Mouse (Mus musculus) B cell, adult 2 months (primary cell): ENCODE measurements around the gene Micu1.
A peak's percentile ranks its signal among the peaks of the same experiment; 100 is the strongest.

ENCODE experiments used
- DNase-seq, 2 experiments: peaks; one replicate each; pipeline ENCODE4 v3.0.0; 2022

Micu1 gene

DNA sequence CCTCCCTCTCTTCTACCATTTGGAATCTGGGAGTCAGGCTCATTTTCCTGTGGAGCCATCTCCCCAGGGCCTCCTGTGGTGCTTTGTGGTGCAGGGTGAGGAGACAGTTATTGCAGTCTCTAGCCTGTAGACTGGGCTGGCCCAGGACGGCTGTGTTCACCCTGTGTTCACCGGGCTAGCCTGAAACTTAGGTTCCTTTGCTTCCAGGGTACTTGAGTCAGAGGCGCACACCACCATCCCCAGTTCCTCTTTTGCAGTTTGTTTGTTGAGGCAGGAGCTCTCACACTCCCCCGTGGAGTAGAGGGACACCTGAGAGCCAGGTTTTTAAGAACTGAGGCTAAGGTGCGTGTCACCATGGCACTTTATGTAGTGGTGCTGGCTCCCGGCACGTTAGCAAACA lies 187.1 kb downstream of the Micu1 start:
- peak; percentile 43 to 55 for DNase-seq

- no peak for DNase-seq
These were observed 187.9 kb downstream of the Micu1 start for GRCm38 (mm10) chr10:59889953-59890751.

DNA sequence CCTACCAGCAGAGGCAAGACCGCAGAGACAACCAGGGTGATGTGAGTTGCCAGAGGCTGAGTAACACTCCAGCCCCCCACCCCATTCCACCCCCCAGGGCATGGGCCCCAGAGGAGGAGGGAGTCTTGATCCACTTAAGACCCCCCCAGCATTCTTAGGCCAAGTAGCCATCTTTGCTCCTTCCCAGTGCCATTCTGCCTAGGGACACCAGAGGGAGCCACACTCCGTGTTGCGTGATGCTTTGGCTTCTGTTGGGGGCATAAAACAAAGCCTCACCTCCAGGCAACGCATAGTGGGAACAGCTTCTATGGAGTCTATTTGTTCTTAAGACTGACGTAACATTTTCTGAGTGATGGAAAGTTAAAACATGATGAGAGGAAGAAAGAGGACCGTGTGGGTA lies 190.7 kb downstream of the Micu1 start:
- peak; percentile 84 to 86 for DNase-seq

GRCm38 (mm10) chr10:59894251-59895160 lies 192.2 kb downstream of the Micu1 start:
- DNase-seq, result peak; percentile 92 to 93

DNA sequence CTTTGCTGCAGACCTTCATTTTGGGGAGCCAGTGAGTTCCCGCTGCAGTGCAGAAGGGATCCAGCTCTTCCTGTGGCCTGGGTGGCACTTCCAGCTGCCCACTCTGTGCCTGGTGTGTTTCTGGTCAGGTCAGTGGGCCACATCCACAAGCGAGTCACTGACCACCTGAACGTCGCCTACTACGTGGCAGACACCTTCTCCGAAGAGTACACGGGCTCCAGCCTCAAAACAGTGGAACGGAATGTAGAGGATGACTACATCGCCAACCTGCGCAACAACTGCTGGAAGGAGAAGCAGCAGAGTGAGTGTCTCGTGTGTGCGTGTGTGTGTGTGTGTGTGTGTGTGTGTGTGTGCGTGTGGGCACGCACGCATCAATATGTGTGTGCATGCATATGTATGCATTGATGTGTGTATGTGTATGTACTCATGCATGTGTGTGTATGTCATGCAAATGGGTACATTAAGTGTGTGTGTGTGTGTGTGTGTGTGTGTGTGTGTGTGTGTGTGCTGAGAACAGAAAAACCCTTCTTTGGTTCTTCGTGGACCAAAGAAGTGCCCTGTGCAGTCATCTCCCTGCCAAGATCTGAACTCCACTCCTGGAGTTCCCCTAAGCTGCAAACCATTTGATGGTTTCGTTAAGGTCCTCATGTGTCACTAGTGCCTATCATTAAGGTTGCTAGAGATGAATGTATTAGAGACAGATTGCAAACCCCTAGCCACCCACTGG lies 193.3 kb downstream of the Micu1 start:
- no peak for DNase-seq

- peak in 1 of 2 experiments; percentile 16 for DNase-seq
These were observed 193.9 kb downstream of the Micu1 start for GRCm38 (mm10) chr10:59896211-59896610.

DNA sequence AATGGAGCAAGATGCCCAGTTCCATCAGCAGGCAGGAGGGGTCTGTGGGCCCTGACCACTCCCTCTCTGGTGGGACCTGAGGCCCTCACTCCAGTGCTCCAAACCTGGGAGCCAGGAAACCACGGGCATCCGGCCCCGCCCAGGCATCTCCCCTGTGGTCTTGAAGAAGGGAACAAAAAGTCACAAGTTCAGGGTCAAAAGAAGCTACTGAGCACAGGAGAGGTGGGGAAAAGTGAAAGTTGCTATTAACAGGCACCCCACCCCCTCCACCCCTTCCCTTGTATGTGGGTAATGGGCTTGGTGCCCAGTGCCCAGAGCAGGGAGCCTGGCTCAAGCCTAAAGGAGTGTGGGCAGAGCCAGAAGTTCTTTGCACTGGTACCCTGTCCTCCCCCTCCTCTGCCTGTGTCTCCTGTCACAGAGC lies 194.6 kb downstream of the Micu1 start:
- peak; percentile 77 to 78 for DNase-seq

- peak; percentile 55 to 68 for DNase-seq
These were observed 195.2 kb downstream of the Micu1 start for GRCm38 (mm10) chr10:59897511-59897910.

DNA sequence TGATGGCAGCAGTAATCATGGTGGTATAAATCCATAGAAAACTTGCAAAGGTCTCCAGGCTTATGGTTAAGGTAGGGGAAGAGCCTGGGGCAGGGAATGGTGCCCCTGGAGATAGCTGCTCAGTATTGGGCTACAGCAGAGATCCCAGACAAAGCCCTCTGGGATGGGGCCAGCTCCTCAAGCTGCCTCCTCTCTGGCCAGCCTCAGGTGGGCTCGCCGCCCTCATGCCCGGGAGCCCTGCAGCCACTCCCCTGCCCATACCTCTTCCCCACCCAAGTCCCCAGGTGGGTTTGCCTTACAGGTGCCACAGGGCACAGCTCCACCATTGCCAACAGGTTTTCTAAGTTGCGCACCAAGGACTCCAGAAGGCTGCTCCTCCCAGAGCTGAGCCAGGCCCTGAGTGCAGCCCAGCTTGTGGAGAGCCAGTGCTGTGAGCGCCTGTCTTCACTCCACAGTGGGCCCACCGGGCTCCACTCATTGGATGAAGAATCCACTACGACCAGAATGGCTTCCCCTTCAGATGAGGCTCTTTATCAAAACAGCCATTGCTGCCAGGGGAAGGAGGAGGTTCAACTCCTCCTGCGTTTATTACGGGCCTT lies 196.0 kb downstream of the Micu1 start:
- no peak for DNase-seq

GRCm38 (mm10) chr10:59898935-59899334 lies 196.7 kb downstream of the Micu1 start:
- no peak for DNase-seq

DNA sequence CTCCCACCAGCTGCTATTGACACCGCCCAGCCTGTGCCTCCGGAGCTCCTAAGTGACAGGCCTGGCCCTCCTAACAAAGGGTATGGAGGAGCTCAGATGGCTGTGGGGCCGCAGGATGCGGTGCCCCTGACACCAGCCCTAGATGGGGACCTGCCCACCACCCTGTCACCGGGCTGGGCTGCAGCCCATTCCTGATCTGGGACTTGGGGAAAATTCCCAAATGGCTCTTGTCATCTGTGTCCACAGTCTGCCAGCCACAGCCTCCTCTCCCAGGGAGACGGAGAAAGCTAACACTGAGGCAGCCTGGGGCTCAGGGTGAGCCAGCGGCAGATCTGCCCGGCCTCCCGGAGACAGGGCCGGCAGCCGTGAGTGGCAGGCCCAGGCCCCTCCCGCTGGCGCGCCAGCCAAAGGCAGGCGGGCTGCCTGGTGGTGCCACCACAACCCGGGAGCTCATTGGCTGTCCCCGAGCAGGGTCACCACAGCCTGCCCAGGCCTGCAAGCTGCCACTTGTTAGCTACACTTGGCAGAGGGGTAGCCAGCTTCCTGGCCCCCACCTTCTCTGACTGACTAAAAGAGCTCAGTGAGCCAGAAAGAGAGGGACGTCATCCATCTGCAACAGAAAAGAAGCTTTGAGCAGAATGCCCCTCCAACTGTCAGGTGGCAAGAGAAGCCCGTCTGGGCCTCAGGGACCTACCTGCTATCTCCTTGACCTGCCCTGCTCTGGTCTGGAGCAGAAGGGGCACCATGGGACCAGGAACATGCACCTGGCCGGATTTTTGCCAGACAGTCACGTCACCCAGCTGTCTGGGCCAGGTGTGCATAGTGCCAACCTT lies 197.3 kb downstream of the Micu1 start:
- DNase-seq, result peak; percentile 92 to 94

DNA sequence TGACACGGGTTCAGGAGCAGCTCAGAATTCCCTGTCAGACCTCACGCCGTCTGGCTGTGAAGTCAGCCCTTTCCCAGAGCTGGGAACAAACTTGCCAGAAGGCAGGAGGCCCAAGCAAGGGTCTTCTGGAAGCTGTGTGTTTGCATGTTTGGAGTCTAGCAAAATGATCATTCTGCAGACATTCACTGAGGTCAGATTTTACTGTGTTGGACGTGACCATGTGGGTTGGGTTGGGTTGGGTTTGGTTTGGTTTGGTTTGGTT lies 197.8 kb downstream of the Micu1 start:
- no peak for DNase-seq

GRCm38 (mm10) chr10:59900939-59901338 lies 198.7 kb downstream of the Micu1 start:
- DNase-seq, result peak; percentile 65 to 72

DNA sequence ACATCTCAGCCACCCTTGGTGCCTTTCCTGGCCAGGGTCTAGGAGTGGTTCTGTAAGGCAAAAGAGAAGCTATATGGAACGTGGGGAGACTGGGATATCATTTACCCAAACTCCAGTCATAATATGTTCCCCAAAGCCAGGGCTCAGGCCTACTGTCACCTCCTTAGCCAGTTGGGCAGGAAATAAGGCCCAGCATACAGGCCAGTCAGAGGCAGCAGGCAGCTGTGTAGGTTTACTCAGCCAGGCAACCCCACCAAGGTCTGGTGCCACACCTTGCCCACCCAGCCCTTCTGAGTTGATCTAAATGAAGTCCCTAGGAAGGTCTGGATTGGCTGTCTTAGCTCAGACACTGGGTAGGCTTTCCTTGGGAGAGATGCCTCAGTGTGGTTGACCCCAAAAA lies 199.2 kb downstream of the Micu1 start:
- DNase-seq, result peak in 1 of 2 experiments; percentile 33

- DNase-seq, result peak; percentile 51 to 55
These were observed 199.8 kb downstream of the Micu1 start for GRCm38 (mm10) chr10:59901986-59902605.

- no peak for DNase-seq
These were observed 200.3 kb downstream of the Micu1 start for GRCm38 (mm10) chr10:59902606-59902990.

DNA sequence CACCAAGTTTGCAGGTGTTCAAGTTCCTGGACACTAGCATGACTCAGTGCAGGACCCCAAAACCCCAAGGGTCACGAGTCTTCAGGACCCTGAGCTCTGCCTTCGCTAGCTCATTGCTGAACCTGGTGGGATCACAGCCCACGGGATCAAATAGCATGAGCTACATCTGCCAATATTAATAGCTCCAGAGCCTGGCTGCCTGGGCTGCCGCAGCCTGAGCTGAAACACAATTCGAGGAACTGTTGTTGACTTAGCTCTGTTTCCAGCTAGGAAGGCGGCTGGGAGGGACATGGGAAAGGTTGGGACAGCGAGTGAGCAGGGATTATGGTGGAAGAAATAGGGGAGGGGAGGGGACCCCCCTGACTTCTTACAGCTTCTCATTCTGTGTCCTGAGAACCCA lies 200.9 kb downstream of the Micu1 start:
- no peak for DNase-seq

DNA sequence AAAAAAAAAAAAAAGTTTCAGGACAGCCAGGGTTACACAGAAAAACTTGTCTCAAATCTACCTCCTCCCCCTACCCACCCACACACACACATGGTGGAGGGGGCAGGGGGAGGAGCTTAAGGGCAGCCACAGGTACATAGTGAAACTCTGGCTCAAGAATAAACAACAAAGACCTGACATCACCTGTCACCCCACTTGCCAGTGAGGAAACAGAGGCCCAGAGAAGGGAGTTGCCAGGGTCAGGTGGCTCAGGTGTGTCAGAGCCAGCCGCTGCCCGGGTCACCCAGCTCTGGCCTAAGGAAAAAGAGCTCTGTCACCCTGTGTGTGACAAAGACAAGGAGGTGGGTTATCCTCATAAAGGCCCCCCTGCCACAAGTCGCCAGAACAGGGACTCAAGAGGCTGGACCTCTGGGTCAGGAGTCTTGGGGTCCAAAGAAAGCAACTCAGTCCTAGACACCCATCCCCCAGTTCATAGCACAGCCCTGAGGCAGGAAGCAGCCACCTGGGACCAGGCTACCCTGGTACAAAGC lies 204.9 kb downstream of the Micu1 start:
- peak; percentile 39 to 46 for DNase-seq

GRCm38 (mm10) chr10:59907695-59908299 lies 205.5 kb downstream of the Micu1 start:
- DNase-seq, result peak; percentile 63 to 65

GRCm38 (mm10) chr10:59908776-59909315 lies 206.6 kb downstream of the Micu1 start:
- DNase-seq, result peak in 1 of 2 experiments; percentile 25
